8 mouse cellular contexts compared by ENCODE assay signal in the genomic region with DNA sequence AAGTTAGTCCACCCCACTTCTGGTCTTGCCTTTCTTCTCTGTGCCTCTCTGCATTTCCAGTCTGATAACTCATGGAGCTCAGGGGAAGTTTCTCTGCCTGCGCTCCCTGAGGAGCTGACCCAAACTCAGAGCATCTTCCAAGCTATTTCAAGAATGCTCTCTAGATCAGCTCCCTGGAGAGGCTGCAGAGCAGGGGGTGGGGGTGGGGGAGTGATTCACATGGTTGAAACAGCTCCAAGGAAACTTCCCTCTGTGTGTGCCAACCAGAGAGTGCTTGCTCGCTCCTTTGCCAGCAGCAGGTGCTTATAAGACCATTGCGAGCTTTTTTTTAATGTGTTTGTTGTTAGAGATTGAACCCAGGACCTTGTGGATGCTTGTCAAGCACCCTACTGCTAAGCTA.
DNase-seq lines count a peak whose midpoint lies in the region; ATAC-seq and TF ChIP-seq lines count a peak whose summit lies in the region.
"Had no signal": no experiment of that assay in that cellular context is flagged by ENCODE, and none has a peak within 500 bp of the region (broad histone marks: within the 10 kb centered on the region; RNA-seq: fewer than 3 reads in every experiment).

No protein-coding gene starts in this region.

- ATAC-seq in hindbrain, embryonic 14.5 days (ENCODE audit: low FRiP score): peak; percentile 43; the same call in 1 of the 2 replicates
- ATAC-seq in hindbrain, embryonic 16.5 days: no peak; the same call in 1 of the 2 replicates

- DNase-seq in hindbrain, embryonic 14.5 days (ENCODE audit: low spot score): no peak
- DNase-seq in ES-E14 (ENCODE audit: low read depth, low spot score) (peak; percentile 2), R1 (ENCODE audit: low read depth, low spot score) (peak; percentile 8)
- peak; percentile 4 to 26 for DNase-seq in left cerebral cortex, postnatal 10 days (ENCODE audit: extremely low spot score in 1 of 2, low spot score in 2 of 2)
- DNase-seq in thymus, postnatal 0 days (ENCODE audit: low spot score): no peak
- no peak for DNase-seq in layer of hippocampus, postnatal 14 days (ENCODE audit: low spot score in 2 of 2)

- H3K9me3 ChIP-seq in hindbrain, embryonic 14.5 days (ENCODE audit: control insufficient read depth, low read length): no peaks in the 10 kb centered on the region
- H3K9me3 ChIP-seq in hindbrain, embryonic 16.5 days (ENCODE audit: control insufficient read depth, low read length): no peaks in the 10 kb centered on the region
- H3K9me3 ChIP-seq in ES-E14 (ENCODE audit: control insufficient read depth, insufficient read depth, low read depth, low read length): no peaks in the 10 kb centered on the region

- no peaks in the 10 kb centered on the region for H3K27me3 ChIP-seq in hindbrain, embryonic 14.5 days (ENCODE audit: control insufficient read depth, insufficient read depth, low read length)
- H3K27me3 ChIP-seq in hindbrain, embryonic 16.5 days (replicated peaks; ENCODE audit: control insufficient read depth, insufficient read depth, low read length): no peaks in the 10 kb centered on the region

- 44% methylated on average over 3 of the region's 3 CpGs for WGBS in hindbrain, embryonic 14.5 days
- WGBS in hindbrain, embryonic 16.5 days: 41% methylated on average over 3 of the region's 3 CpGs

- H3K4me2 ChIP-seq in hindbrain, embryonic 14.5 days (replicated peaks): no peak overlapping the region
- H3K4me2 ChIP-seq in hindbrain, embryonic 16.5 days (ENCODE audit: low read length): no peak overlapping the region
- H3K4me2 ChIP-seq: midbrain, embryonic 11.5 days had no signal

- H3K4me3 ChIP-seq in hindbrain, embryonic 14.5 days (replicated peaks; ENCODE audit: low read length): no peak overlapping the region
- H3K4me3 ChIP-seq in hindbrain, embryonic 16.5 days (ENCODE audit: low read length): no peak overlapping the region
- no peak overlapping the region for H3K4me3 ChIP-seq in ES-E14 (ENCODE audit: insufficient read depth in 1 of 2, low read depth in 1 of 2, low read length in 2 of 2, poor library complexity in 1 of 2, severe bottlenecking in 1 of 2)

- no peak overlapping the region for H3K9ac ChIP-seq in hindbrain, embryonic 14.5 days
- H3K9ac ChIP-seq in hindbrain, embryonic 16.5 days (ENCODE audit: low read depth, low read length): no peak overlapping the region
- no peak overlapping the region for H3K9ac ChIP-seq in ES-E14 (ENCODE audit: insufficient read depth, low read depth, low read length, poor library complexity, severe bottlenecking)

- in situ Hi-C loops in ES-E14 (cut with MboI; ENCODE audit: low sequenced_read_pairs in 2 of 2, unreplicated experiment in 2 of 2): no loop called here

- H3K4me1 ChIP-seq in hindbrain, embryonic 14.5 days (replicated peaks; ENCODE audit: control insufficient read depth, insufficient read depth, low read length): no peaks in the 10 kb centered on the region
- no peaks in the 10 kb centered on the region for H3K4me1 ChIP-seq in hindbrain, embryonic 16.5 days (ENCODE audit: control insufficient read depth, insufficient read depth, low read depth, low read length)
- no peaks in the 10 kb centered on the region for H3K4me1 ChIP-seq in ES-E14 (ENCODE audit: control insufficient read depth in 2 of 2, insufficient read depth in 2 of 2, low read length in 2 of 2, poor library complexity in 1 of 2)

- H3K27ac ChIP-seq in hindbrain, embryonic 14.5 days: no peak overlapping the region
- H3K27ac ChIP-seq in hindbrain, embryonic 16.5 days (ENCODE audit: low read depth, low read length): no peak overlapping the region
- H3K27ac ChIP-seq in ES-E14 (ENCODE audit: insufficient read depth, low read depth, low read length, poor library complexity, severe bottlenecking): no peak overlapping the region

- H3K36me3 ChIP-seq in hindbrain, embryonic 14.5 days (replicated peaks; ENCODE audit: control insufficient read depth, insufficient read depth): no peaks in the 10 kb centered on the region
- H3K36me3 ChIP-seq in hindbrain, embryonic 16.5 days (ENCODE audit: control insufficient read depth, insufficient read depth, low read length): no peaks in the 10 kb centered on the region
- no peaks in the 10 kb centered on the region for H3K36me3 ChIP-seq in ES-E14 (ENCODE audit: control insufficient read depth, insufficient read depth, low read length, poor library complexity, severe bottlenecking)

- intact Hi-C loops in left cerebral cortex, postnatal 10 days (cut with DNase I): no loop called here

TF ChIP-seq in ES-E14, 5 proteins besides CTCF, POLR2A, EP300 and RAD21:
- TF ChIP-seq MAFK (IDR thresholded peaks at IDR 0.05; ENCODE audit: insufficient read depth, low read depth, low read length) (no peak), ZNF384 (IDR thresholded peaks at IDR 0.05; ENCODE audit: low read depth, low read length) (no peak), CHD2 (IDR thresholded peaks at IDR 0.05; ENCODE audit: low read depth, low read length) (no peak), HCFC1 (IDR thresholded peaks at IDR 0.05; ENCODE audit: borderline replicate concordance, insufficient read depth, low read length) (no peak), ZC3H11A (IDR thresholded peaks at IDR 0.05; ENCODE audit: borderline replicate concordance, low read depth, low read length) (no peak)

Comparison
In these comparisons a context has a peak if more than half of its experiments do, and no peak if none do; other contexts are left out.
1. DNase-seq: peak in ES-E14 (single experiment), R1 (single experiment) and left cerebral cortex, postnatal 10 days (2 of 2); none in hindbrain, embryonic 14.5 days (single experiment), thymus, postnatal 0 days (single experiment) and layer of hippocampus, postnatal 14 days (0 of 2).